Mouse (Mus musculus) heart, postnatal 10 days (tissue): ENCODE results near the gene Adh1. TPM values are rescaled to one million over a fixed set of nuclear protein-coding genes. Genes with fewer than 3 reads are reported as not detected.

Experiments used
- DNase-seq, 2 experiments: peaks; one replicate each; pipeline ENCODE4 v3.0.0; 2021
- intact Hi-C: fragments of 180-260 bp; cut with DNase I; formaldehyde crosslinking; loops from one replicate; pipeline ENCODE4 v1.15.1; 2025
- total RNA-seq, 2 experiments: library from RNA; stranded (reverse); gene quantifications; 2 replicates each; pipeline ENCODE4 v1.2.3; 2021

Gene Adh1
- total RNA-seq, result 10 to 100 TPM; 24.1 to 54.7 TPM

DNA sequence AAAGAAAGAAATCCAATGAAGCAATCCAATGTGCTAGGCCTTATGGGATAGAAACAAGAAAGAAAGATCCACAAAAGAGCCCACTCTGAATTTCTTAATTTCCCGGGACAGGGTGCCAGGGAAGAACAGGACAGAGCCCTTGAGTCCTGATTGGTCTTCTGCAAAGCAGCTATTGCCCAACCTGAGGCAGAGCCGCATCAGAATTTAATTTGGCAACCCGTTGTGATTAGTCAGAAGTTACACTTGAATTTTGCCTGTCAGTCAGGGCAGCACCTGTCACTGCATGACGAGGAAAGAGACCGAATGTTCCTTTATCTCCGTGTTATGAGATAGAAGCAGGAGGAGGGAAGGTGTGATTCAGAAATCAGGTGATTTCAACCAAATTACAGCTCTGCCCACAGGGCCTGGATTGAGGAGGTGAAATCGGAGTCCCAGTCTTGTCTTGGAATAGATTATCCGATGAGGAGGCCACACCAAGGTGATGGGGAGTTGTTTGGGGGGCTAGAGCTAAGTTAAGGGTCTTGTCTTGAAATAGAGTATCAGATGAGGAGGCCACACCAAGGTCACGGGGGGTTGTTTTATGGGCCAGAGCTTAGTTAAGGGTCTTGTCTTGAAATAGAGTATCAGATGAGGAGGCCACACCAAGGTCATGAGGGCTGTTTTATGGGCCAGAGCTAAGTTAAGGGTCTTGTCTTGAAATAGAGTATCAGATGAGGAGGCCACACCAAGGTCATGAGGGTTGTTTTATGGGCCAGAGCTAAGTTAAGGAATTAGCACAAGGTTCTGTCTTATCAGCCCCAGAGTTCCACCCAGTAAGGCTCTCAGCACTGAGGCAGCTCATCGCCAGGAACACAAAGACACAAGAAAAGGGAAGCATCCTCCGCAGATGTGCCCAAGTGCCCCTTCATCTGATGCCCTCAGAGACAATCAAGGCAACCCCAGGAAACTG, at the start of gene Adh1:
Gene Adh1 (plus strand): TSS at position 271 of the 949 bp plus-strand sequence.
- no peak for DNase-seq
- intact Hi-C loops, result no loop called here

DNA sequence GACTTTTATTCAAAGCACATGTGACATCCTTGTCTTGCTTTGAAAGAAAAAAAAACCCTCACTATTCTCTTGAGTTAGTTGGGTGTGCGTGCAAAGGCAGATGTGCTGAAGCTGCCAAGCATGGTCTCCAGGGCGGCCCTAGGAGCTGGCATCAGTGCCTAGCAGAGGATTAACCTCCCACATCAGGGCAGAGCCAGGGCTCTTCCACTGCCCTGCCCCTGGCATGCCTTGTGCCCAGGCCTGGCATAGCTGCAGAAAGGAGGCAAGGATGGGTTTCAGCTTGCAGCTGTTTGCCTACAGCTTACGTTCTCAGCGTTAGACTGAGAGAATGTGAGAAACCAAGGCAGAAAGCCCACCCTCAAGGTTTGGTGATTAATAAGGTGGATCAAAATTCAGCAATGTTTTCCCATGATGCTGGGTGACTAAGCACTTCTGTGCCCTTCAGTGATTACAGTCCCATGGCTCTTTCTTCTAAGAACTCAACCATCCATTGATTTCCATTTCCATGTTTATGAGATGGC, 48.3 kb upstream of the Adh1 start:
- no peak for DNase-seq
- intact Hi-C loops, result no loop called here

DNA sequence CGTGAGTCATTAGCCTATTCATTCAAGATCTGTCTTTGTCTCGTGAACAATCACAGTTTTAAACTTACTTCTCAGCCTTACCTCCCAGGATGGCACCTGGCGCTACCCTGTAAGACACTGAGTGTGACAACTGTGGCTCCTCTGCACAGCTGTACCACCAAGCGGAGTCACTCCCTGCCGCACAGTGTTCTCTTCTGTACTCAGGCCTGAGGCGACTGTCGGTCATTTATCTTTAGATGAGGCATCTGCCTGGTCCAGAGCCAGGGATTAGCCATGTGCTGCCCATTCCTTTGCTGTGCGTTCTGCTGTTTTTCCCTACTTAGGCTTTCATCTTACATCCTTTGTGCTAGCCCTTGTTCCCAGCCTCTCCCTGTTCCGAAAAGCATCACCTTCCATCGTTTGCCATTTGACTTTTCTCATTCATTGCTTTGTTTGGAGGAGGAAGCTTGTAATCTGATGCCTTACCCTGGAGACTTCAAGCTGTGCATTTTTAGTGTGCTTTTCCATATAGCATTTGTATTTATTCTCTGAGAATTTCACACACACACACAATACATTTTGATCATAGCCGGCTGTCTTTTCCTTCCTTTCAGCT, 45.3 kb upstream of the Adh1 start:
- intact Hi-C loops, result no loop called here
- DNase-seq, result no peak

DNA sequence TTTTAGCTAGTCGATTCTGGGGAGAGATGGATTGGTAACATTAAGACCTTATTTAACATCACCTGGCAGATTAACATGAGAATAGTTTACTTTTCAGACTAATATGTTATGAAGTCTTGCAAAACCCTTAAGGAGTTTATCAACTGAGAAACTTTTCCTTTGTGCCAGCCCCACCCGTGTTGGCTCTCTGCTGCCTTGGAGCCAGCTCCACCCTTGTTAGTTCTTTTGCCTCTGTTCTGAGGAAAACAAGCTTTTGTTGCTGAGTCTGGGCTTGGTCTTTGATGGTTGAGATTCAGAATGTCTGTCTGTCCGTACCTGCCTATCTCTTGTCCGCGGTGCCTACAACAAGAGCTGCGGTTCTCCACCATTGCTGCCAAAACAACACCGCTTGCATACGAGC, 44.7 kb upstream of the Adh1 start:
- no peak for DNase-seq
- intact Hi-C loops, result no loop called here

DNA sequence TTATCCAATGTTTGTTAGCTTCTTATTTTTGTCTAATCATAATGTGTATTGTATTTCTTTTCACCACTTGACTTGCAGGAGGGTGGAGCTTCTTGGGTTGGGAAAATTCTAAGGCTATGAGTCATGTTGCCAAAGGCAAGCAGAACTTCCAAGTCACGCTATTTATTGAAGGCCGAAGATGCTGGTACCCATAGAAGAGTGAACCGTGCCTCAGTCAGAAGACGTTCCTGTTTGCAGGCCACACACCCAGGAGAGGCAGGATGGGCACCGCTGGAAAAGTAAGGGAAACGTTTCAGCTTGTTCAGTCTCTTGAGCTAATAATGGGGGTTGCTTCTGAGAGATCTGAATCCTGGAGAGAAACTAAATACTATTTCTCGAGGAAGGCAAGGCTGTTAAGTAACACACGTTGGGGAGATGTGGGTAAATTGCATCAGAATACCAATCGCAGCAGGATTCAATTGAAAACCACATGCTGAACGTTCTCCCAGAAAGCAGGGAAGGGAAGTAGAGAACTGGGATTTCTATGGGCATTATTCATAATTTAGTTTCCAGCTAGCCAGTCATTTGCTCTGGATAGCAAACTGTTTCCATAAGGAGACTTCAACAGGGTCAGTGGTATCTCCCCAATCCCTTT, 43.0 kb upstream of the Adh1 start, which contains the start of gene Adh7:
Gene Adh7 (plus strand): TSS at position 130 of the 634 bp plus-strand sequence.
- no peak for DNase-seq
- intact Hi-C loops, result no loop called here

DNA sequence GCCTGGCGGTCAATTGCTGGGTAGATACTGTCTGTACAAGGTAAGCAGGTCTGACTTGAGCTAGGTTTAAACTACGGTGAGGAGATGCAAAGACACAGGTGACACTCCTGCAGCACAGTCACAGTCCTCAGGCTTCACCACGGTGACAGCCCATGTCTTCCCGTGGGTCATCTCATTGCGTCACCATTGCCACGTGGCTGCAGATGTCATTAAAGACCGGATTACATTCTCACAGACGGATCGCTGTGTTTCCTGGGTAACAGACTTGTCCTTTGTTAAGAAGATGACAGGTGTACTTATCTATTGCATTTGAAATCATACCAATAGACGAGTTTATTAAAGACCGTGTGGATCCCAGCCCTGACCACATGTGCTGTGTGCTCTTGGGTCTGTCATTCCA, 39.7 kb upstream of the Adh1 start:
- intact Hi-C loops, result no loop called here

DNA sequence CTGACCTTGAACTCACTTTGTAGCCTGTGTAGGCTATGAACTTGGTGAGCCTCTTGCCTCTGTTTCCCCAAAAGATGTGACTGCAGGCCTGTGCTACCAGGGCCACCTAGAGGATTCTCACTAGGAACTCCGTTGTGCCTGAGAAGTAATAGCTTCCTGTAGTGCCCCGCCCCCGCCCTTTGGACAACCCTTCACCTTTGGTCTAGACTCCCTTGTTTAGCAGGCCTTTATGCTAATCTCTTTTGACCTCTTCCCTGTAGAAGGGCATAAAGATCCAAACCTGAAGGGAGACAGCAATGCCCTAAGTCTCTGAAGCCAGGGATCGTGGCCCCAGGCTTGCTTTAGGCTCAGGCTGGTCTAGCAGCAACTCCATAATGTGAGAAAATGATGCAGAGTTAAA, 38.3 kb upstream of the Adh1 start:
- no peak for DNase-seq
- intact Hi-C loops, result no loop called here

More for the DNA sequence above, 39.7 kb upstream of the Adh1 start:
- no peak for DNase-seq

DNA sequence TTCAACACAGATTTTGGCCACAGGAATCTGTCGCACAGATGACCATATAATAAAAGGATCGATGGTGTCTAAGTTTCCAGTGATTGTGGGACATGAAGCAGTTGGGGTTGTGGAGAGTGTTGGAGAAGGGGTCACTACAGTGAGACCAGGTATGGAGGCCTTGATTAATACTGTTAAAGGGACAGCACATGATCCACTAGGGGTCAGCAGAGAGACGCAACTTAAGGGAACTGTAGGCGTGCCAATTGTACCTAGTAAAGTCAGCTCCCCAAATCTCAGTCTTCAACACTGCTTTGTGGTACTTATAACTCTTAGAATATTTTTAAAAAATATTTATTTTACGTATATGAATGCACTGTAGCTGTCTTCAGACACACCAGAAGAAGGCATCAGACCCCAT, 37.8 kb upstream of the Adh1 start:
- peak; percentile 72 to 83 for DNase-seq
- intact Hi-C loops, result loop anchor here (1.0 kb wide), 2 partner anchors 182 to 209 kb away; no protein-coding TSS in a partner anchor

DNA sequence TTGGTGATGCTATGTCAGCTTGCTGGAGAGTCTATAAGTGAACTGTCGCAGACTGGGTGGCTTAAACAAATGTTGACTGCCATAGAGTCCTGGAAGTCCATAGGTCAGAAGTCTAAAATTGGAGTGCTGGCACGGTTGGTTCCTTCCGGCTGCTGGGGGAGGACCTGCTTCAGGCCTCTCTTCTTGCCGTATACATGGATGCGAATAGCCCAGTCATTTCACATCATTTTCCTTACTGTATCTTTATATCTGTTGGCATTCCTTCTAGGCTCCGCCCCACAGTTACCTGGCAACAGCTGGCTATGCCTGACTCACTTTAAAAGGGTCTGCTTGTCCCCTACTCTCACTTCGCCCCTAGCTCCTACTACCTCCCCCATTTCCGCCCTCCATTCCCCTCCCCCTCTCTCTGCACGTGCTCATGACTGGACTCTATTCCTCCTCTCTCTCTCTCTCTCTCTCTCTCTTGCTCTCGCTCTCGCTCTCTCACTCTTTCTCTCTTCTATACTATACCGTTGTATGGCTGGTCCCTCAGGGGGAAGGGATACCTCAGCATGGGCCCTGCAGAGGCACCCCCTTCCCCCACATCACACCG, 36.3 kb upstream of the Adh1 start:
- no peak for DNase-seq
- intact Hi-C loops, result no loop called here

DNA sequence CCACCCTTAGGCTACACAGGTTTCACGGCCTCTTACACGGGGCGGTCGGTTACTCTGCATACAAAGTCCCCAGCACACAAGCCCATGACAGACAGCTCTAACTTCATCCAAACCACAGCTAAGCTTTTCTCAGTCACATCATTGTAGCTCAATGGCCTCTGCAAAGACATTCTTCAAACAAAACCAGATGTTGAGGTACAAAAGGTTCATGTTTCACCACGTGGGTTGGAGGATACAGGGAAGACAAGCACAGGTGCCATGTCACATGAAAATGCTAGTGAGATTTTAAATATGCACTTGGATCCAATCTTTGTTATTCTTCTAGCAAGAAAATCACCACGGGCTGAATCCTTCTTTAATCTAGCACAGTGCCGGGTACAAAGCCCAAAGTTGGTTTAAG, 35.5 kb upstream of the Adh1 start:
- intact Hi-C loops, result no loop called here
- no peak for DNase-seq

DNA sequence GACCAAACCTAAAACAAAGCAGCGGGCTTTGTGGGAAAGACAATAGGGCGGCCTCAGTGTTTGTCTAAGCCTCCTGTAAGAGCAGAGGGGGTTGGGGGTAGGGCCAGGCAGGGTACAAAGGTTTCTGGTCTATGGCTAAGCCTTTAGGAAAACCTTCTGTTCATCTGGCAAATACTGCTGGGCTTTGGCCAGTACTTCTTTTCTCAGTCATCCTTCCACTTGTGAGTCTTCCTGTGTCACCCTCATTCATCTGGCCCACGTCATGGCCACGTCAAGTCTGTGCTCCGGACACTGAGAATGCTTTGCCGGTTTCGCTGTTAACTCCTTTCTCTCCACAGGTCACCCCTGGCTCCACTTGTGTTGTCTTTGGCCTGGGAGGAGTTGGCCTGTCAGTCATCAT, 34.9 kb upstream of the Adh1 start:
- intact Hi-C loops, result no loop called here
- DNase-seq, result peak in 1 of 2 experiments; percentile 19

DNA sequence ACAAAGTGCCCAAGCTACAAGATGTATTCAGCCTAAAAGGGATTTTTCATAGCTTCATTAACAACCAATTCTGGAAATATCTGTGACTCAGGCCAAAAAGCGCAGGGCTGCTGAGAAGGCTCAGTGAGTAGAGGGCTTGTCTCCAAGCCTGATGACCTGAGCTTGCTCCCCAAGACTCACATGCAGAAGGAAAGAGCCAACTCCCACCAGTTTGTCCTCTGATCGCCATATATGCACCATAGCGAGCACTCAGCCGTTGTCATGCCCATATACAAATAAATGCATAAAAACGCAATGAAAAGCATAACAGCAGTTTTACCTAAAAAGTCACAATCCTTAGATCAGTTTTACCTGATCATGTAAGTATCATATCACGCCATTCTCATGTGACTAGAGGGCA, 34.3 kb upstream of the Adh1 start:
- intact Hi-C loops, result no loop called here

DNA sequence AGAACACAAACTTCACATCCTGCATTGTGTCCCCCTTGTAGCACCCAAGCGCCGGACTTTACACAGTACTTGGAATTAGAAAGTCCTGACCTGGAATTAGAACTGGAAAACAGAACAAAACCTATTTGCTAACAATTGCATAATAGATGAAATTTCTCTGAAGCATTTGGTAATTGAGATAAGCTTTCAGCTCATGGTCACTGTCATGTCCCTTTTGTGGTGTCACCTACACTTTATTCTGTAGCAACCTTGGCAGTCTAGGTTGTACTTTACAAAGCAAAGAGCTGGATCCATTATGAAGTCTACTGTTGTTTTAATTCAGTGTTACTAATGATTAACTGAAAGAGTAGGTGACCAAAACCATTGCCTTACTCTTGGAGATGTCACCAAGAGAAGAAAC, 33.7 kb upstream of the Adh1 start:
- no peak for DNase-seq
- intact Hi-C loops, result no loop called here

More for the DNA sequence above, 34.3 kb upstream of the Adh1 start:
- DNase-seq, result no peak

DNA sequence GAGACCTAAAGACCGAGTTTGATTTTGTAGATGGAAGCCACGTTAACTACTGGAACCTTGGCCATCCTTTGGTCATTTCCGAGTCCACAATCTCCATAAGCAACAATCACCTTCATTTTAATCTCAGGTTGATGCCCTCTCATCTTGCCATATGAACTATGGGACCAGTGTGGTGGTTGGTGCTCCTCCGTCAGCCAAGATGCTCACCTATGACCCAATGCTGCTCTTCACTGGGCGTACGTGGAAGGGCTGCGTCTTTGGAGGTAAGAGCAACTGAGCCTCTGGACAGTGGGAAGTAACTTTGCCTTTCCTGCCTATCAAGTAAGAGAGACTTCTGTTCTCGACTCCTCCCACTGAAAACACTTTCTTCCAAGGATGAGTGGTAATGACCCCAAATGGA, 33.0 kb upstream of the Adh1 start:
- intact Hi-C loops, result no loop called here
- no peak for DNase-seq

DNA sequence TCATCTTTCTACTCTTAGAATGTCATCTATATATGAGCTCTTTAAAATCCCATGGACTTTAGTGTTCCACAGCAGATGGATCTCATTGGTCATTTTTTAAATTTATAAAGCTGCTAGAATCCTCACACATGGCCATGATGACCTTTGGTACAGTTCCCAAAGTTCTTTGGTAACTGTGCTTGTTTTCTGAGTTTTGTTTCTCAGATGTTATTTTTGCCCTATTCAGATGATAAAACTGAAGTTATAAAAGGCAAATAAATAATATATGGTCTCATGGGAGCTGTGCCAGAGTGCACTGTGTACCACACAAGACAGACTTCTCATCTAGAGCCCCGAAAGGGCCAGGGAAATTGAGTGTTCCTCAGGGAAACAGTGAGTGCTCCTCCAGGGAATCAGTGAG, 31.3 kb upstream of the Adh1 start:
- intact Hi-C loops, result no loop called here

DNA sequence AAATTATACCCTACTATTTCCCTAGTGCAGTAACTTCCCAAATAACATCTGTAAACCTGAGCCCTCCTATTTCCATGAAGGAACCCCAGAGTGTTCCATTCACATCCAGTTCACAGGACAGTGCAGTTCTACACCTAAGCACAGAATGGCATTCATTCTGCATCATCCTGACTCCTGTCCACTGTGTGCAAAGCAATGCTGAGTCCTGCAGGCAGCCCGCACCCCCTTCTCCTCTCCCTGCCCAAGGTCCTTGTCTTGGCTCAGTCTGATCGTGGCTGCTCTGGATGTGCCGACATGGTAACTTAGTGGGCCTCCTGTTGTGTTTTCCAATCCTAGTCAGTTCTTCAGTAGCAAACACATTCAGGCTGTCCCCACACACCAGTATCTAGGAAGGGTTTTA, 30.5 kb upstream of the Adh1 start:
- DNase-seq, result no peak
- intact Hi-C loops, result no loop called here

More for the DNA sequence above, 31.3 kb upstream of the Adh1 start:
- no peak for DNase-seq

DNA sequence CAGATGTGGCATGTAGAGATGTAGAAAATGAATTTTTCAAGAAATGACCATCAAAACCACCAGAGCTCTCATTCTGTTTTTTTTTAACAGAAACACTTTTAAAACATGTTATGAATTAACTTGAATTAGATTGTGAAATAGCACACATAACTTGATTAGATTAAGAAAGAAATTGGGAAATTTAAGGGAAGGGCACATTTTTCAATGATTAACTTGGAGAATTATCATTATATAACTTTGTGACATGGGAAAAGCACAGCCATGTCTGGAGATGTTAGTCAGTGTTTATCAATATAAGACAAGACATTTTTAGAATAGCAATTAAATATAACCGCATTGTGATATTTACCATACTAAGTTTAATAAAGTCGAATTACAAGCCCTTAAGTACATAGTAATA, 29.3 kb upstream of the Adh1 start:
- no peak for DNase-seq
- intact Hi-C loops, result no loop called here

DNA sequence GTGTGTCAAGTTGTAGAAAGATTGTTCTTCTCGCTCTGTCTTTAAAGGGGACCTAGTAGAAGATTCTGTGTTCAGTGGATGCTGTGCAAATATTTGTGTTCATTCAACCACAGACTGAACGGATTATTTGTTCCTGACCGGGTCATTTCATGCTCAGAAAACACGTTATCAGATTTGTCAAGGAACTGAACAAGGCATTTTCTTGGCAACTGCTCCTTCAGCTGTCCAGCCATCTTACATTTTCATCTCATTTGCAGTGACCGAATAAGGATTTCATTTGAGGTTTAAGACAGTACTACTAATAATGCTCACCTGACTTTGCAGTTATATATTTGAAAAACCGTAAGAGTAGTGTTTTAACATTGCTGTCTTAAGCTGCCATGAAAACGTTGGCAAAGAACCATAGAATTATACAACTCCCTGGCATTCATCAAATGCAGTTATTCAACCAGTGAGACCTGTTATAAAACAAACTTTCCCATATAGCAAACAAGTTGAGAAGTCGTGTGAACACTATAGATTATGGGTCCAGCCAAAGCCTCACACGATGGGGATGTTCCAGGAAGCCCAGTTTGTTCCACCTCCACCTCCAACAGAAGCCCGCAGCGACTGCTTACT, 24.1 kb upstream of the Adh1 start:
- intact Hi-C loops, result no loop called here
- DNase-seq, result no peak

DNA sequence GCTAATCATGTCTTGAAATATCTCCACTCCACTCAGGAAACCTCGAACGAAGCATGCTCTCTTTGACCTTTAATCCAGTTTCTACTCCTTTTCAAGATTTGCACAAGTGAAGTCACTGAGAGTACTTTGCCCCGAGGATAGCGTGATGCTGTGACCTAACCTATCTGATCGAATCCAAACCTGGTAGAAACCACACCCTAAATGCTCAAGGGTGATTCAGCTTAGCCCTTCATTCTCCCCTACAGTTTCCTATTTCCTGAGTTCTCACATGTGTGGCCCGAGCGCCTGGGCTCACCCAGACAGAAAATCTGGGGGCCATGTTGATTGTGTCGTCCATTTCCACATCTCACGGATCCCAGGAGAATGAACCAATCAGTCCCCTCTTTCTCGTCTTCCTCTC, 22.7 kb upstream of the Adh1 start:
- intact Hi-C loops, result loop anchor here (2.0 kb wide), 1 partner anchor 167 kb away; no protein-coding TSS in a partner anchor
- DNase-seq, result no peak

DNA sequence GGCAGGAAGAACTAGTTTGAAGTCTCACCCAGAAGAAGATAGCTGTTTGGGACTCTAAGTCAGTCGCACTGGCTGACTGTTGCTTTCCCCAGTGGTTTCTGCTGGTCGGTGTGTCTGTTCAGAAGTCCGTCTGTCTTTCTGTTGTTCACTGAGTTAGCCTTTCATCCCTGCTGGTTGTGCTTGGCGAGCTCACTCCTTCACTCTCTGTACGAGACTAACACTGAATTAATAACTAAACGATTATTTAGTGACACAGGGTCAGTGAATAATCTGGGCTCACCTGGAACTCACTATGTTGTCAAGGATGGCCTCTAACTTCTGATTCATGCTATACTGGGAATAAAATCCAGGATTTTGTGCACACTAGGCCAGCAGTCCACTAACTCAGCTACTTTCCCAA, 21.3 kb upstream of the Adh1 start:
- no peak for DNase-seq
- intact Hi-C loops, result loop anchor here (2.0 kb wide), 1 partner anchor 165 kb away; no protein-coding TSS in a partner anchor
